Mouse (Mus musculus): ENCODE results near the gene Serf2. TPM values are rescaled to one million over a fixed set of nuclear protein-coding genes. Genes with fewer than 3 reads are reported as not detected.
A peak's percentile ranks its signal among the peaks of the same experiment; 100 is the strongest.
"Not testable (repeated sequence)": the region's sequence is repeated elsewhere in the genome, so short reads cannot be mapped to it uniquely, and the experiment has no call there.

Serf2 gene
- total and polyA plus RNA-seq, 2 experiments from 2014 or later = 625 to 1,465 TPM

DNA sequence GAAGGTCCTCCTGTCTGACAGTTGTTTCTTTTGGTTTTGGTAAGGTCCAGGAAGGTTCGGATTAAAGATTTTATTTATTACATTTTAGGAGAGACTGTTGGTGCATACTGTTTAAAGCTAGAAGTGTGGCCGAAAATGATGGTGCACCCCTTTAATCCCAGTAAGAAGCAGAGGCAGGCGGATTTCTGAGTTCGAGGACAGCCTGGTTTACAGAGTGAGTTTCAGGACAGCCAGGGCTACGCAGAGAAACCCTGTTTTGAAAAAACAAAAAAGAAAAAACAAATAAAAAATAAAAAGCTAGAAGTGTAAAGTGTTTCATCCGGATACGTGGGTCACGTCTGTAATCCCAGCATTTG, 25.2 kb downstream of the Serf2 start:
- TF ChIP-seq EP300 (IDR thresholded peaks at IDR 0.05; ENCODE audit: low read depth) (no peak), CTCF (IDR thresholded peaks at IDR 0.05; ENCODE audit: low read depth) (no peak)
- Histone ChIP-seq H3K9me3 (replicated peaks; ENCODE audit: control insufficient read depth, low read length) (no peaks in the 10 kb centered on the region), H3K27ac (ENCODE audit: low read depth) (peak overlapping the region; percentile 81), H3K9ac (replicated peaks; ENCODE audit: low read depth, low read length) (peak overlapping the region; percentile 63; the same call in 1 of the 2 replicates), H3K36me3 (replicated peaks; ENCODE audit: control insufficient read depth, insufficient read depth, low read length) (no peaks in the 10 kb centered on the region), H3K4me1 (ENCODE audit: control insufficient read depth, insufficient read depth) (no peaks in the 10 kb centered on the region), H3K4me3 (ENCODE audit: low read depth, low read length) (peak overlapping the region; percentile 75), H3K27me3 (ENCODE audit: control insufficient read depth, insufficient read depth, low read length) (no peaks in the 10 kb centered on the region), H3K4me2 (ENCODE audit: low read depth, low read length) (peak overlapping the region; percentile 65)
- ATAC-seq (ENCODE audit: insufficient read depth, low read depth) = no peak
- no peak for DNase-seq (ENCODE audit: low spot score)
- 33% methylated on average over 8 of the region's 8 CpGs for WGBS

DNA sequence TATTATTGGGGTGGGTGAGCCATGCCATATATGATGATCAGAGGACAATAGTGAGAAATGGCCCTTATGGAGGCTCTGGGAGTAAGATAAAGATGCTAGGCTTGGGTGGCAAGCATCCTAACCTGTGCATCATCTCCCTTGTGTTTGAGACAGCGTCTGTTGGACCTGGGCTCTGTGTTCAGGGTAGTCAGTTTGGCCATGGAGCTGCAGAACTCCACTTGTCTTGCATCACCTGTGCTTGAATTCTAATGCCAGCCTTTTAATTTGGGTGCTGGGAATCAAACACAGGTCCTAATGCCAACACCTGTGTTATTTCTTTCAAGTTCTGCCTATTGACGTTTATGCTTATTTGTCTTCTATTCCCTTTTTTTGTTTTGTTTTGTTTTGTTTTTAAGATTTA, 26.3 kb downstream of the Serf2 start:
- 100% methylated on average over 2 of the region's 2 CpGs for WGBS
- H3K9ac ChIP-seq (replicated peaks; ENCODE audit: low read depth, low read length); H3K4me1 ChIP-seq (ENCODE audit: control insufficient read depth, insufficient read depth); H3K27me3 ChIP-seq (ENCODE audit: control insufficient read depth, insufficient read depth, low read length); ATAC-seq (ENCODE audit: insufficient read depth, low read depth); H3K9me3 ChIP-seq (replicated peaks; ENCODE audit: control insufficient read depth, low read length); H3K4me3 ChIP-seq (ENCODE audit: low read depth, low read length); H3K36me3 ChIP-seq (replicated peaks; ENCODE audit: control insufficient read depth, insufficient read depth, low read length); H3K27ac ChIP-seq (ENCODE audit: low read depth); DNase-seq (ENCODE audit: low spot score); H3K4me2 ChIP-seq (ENCODE audit: low read depth, low read length): not testable (repeated sequence)

DNA sequence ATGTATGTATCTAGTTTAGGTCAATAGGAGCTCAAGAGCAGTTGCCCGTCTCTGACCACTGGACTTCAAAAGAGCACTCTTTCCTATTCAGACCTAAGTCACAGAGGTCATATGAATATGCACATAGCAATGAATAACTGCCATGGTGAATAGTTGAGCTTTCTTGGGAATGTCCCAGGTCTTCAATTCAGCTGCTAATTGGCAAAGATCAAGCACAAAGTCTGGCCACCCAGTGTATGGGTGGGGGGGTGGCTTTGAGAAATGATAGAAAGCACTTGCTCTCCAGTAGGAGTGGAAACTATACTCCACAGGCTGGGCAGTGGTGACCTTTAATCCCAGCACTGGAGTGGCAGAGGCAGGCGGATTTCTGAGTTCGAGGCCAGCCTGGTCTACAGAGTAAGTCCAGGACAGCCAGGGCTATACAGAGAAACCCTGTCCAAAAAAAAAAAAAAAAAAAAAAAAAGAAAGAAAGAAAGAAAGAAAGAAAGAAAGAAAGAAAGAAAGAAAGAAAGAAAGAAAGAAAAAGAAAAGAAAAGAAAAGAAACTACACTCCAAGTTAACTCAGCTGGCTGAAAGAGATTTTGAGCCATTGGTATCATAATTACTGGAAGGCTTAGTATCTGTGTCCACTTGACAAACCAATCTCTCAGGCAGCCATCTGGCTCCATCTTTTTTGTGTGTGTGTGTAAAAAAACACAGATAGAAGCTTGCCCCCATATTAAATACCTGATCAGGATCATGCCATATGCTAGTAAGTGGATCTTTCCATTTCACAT, 28.7 kb downstream of the Serf2 start:
- no peak overlapping the region for H3K4me3 ChIP-seq (ENCODE audit: low read depth, low read length)
- no peak overlapping the region for H3K27ac ChIP-seq (ENCODE audit: low read depth)
- H3K9me3 ChIP-seq (replicated peaks; ENCODE audit: control insufficient read depth, low read length) = no peaks in the 10 kb centered on the region
- 84% methylated on average over 3 of the region's 3 CpGs for WGBS
- ATAC-seq (ENCODE audit: insufficient read depth, low read depth) (no peak), DNase-seq (ENCODE audit: low spot score) (no peak)
- H3K27me3 ChIP-seq (ENCODE audit: control insufficient read depth, insufficient read depth, low read length) = no peaks in the 10 kb centered on the region
- H3K9ac ChIP-seq (replicated peaks; ENCODE audit: low read depth, low read length) = no peak overlapping the region
- H3K4me2 ChIP-seq (ENCODE audit: low read depth, low read length) = no peak overlapping the region
- TF ChIP-seq EP300 (IDR thresholded peaks at IDR 0.05; ENCODE audit: low read depth) (no peak), CTCF (IDR thresholded peaks at IDR 0.05; ENCODE audit: low read depth) (no peak)
- H3K36me3 ChIP-seq (replicated peaks; ENCODE audit: control insufficient read depth, insufficient read depth, low read length) = no peaks in the 10 kb centered on the region
- H3K4me1 ChIP-seq (ENCODE audit: control insufficient read depth, insufficient read depth) = no peaks in the 10 kb centered on the region

DNA sequence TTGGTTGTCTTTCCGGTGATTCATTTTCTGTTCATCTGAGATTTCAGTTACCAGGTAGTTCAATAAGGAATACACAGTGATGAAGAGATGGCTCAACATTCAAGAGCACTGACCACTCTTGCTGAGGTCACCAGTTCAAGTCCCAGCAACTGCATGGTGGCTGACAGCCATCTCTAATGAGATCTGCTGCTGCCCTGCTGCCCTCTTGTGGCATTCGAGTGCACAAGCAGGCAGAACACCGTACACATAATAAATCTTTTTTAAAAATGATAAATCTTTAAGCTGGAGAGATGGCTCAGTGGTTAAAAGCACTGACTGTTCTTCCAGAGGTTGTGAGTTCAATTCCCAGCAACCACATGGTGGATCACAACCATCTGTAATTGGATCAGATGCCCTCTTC, 31.5 kb downstream of the Serf2 start:
- ATAC-seq (ENCODE audit: insufficient read depth, low read depth) (no peak), DNase-seq (ENCODE audit: low spot score) (no peak)
- TF ChIP-seq EP300 (IDR thresholded peaks at IDR 0.05; ENCODE audit: low read depth) = no peak
- TF ChIP-seq CTCF (IDR thresholded peaks at IDR 0.05; ENCODE audit: low read depth) = peak; percentile 50
- H3K9ac ChIP-seq (replicated peaks; ENCODE audit: low read depth, low read length) = no peak overlapping the region
- no peaks in the 10 kb centered on the region for H3K4me1 ChIP-seq (ENCODE audit: control insufficient read depth, insufficient read depth)
- H3K27me3 ChIP-seq (ENCODE audit: control insufficient read depth, insufficient read depth, low read length) = no peaks in the 10 kb centered on the region
- 51% methylated on average over 3 of the region's 3 CpGs for WGBS
- H3K27ac ChIP-seq (ENCODE audit: low read depth) = no peak overlapping the region
- no peak overlapping the region for H3K4me3 ChIP-seq (ENCODE audit: low read depth, low read length)
- H3K4me2 ChIP-seq (ENCODE audit: low read depth, low read length) = no peak overlapping the region
- H3K9me3 ChIP-seq (replicated peaks; ENCODE audit: control insufficient read depth, low read length) = no peaks in the 10 kb centered on the region
- H3K36me3 ChIP-seq (replicated peaks; ENCODE audit: control insufficient read depth, insufficient read depth, low read length) = no peaks in the 10 kb centered on the region

DNA sequence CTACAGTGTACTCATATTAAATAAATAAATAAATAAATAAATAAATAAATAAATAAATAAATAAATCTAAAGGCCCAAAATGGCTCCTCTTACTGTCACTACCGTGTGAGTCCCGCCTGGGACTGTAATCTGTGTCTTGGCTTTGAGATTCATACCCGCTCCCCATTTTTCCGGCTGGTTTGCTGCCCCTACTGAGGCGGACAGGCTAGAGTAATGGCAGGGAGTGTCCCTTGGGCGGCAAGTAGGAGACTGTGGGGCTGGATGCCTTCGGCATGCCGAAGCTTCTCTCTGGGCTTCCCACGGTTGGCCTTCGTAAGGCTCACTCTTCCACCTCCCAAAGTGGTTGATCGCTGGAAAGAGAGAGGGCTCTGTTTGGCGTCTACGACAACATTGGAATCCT, 31.9 kb downstream of the Serf2 start:
- not testable (repeated sequence) for ATAC-seq (ENCODE audit: insufficient read depth, low read depth); H3K27ac ChIP-seq (ENCODE audit: low read depth); H3K36me3 ChIP-seq (replicated peaks; ENCODE audit: control insufficient read depth, insufficient read depth, low read length); DNase-seq (ENCODE audit: low spot score); H3K4me2 ChIP-seq (ENCODE audit: low read depth, low read length); H3K4me3 ChIP-seq (ENCODE audit: low read depth, low read length); H3K27me3 ChIP-seq (ENCODE audit: control insufficient read depth, insufficient read depth, low read length); H3K9ac ChIP-seq (replicated peaks; ENCODE audit: low read depth, low read length); H3K4me1 ChIP-seq (ENCODE audit: control insufficient read depth, insufficient read depth); H3K9me3 ChIP-seq (replicated peaks; ENCODE audit: control insufficient read depth, low read length)
- WGBS = 82% methylated on average over 13 of the region's 13 CpGs

DNA sequence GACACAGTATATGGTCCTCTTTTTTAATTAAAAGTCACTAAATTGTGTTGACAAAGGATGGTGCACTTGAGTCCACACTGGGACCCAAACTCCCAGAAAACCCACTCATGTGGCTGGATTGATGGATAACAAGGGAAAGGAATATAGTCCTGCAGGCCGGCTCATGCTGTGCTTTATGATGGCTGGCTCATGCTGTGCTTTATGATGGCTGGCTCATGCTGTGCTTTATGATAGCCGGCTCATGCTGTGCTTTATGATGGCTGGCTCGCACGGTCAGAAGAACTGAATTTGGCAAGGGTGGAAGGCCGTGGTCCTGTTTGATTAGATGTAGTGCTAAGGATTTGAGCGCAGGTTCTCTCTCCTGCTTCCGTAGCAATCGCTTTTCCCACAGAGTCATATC, 34.6 kb downstream of the Serf2 start:
- Histone ChIP-seq H3K36me3 (replicated peaks; ENCODE audit: control insufficient read depth, insufficient read depth, low read length) (no peaks in the 10 kb centered on the region), H3K4me3 (ENCODE audit: low read depth, low read length) (no peak overlapping the region), H3K27me3 (ENCODE audit: control insufficient read depth, insufficient read depth, low read length) (no peaks in the 10 kb centered on the region), H3K4me2 (ENCODE audit: low read depth, low read length) (no peak overlapping the region), H3K9ac (replicated peaks; ENCODE audit: low read depth, low read length) (no peak overlapping the region), H3K9me3 (replicated peaks; ENCODE audit: control insufficient read depth, low read length) (no peaks in the 10 kb centered on the region), H3K4me1 (ENCODE audit: control insufficient read depth, insufficient read depth) (no peaks in the 10 kb centered on the region), H3K27ac (ENCODE audit: low read depth) (no peak overlapping the region)
- ATAC-seq (ENCODE audit: insufficient read depth, low read depth) = no peak
- DNase-seq (ENCODE audit: low spot score) = no peak
- TF ChIP-seq CTCF (IDR thresholded peaks at IDR 0.05; ENCODE audit: low read depth) (no peak), EP300 (IDR thresholded peaks at IDR 0.05; ENCODE audit: low read depth) (no peak)
- WGBS = 71% methylated on average over 8 of the region's 8 CpGs

DNA sequence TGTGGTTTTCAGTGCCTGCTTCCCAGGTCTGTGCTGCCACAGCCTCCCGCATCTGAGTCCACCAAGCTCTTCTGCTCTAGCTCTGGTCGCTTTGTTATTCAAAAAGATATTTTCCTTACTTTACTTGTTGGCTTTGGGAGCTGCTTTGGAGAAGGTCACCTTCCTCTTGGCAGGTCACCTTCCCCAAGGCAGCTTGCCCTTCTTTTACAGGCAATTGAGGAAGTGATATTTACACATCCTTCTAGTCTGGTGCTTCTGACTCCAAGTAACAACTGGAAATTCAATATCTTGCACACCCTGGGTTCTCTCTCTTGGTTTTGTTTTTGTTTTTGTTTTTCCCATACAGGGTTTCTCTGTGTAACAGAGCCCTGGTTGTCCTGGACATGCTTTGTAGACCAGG, 35.4 kb downstream of the Serf2 start:
- not testable (repeated sequence) for H3K9me3 ChIP-seq (replicated peaks; ENCODE audit: control insufficient read depth, low read length); H3K4me2 ChIP-seq (ENCODE audit: low read depth, low read length); ATAC-seq (ENCODE audit: insufficient read depth, low read depth); H3K27ac ChIP-seq (ENCODE audit: low read depth); DNase-seq (ENCODE audit: low spot score); H3K4me3 ChIP-seq (ENCODE audit: low read depth, low read length); H3K9ac ChIP-seq (replicated peaks; ENCODE audit: low read depth, low read length); H3K27me3 ChIP-seq (ENCODE audit: control insufficient read depth, insufficient read depth, low read length); H3K36me3 ChIP-seq (replicated peaks; ENCODE audit: control insufficient read depth, insufficient read depth, low read length); H3K4me1 ChIP-seq (ENCODE audit: control insufficient read depth, insufficient read depth)
- WGBS = 75% methylated on average over 1 of the region's 2 CpGs

DNA sequence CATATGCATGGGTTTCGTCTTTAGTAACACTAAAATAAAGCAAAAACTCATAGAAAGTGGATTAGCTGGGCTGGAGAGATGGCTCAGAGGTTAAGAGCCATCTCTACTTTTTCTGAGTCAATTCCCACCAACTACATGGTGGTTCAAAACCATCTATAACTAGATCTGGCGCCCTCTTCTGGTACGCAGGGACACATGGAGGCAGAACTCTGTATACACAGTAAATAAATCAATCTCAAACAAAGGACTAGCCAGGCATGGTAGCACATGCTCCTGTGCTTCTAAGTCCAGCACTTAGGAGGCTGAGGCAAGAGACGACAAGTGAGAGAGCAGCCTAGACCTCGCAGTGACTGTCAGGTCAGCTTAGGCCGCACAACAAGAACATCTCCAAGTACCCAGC, 52.6 kb downstream of the Serf2 start:
- not testable (repeated sequence) for H3K27me3 ChIP-seq (ENCODE audit: control insufficient read depth, insufficient read depth, low read length); H3K4me2 ChIP-seq (ENCODE audit: low read depth, low read length); ATAC-seq (ENCODE audit: insufficient read depth, low read depth); H3K4me3 ChIP-seq (ENCODE audit: low read depth, low read length); H3K36me3 ChIP-seq (replicated peaks; ENCODE audit: control insufficient read depth, insufficient read depth, low read length); H3K4me1 ChIP-seq (ENCODE audit: control insufficient read depth, insufficient read depth); H3K9ac ChIP-seq (replicated peaks; ENCODE audit: low read depth, low read length); H3K9me3 ChIP-seq (replicated peaks; ENCODE audit: control insufficient read depth, low read length); H3K27ac ChIP-seq (ENCODE audit: low read depth); DNase-seq (ENCODE audit: low spot score)
- 75% methylated on average over 1 of the region's 6 CpGs for WGBS
